Mouse (Mus musculus) C2C12 (cell line): ENCODE measurements around the gene Ttll5. TPM values are rescaled to one million over a fixed set of nuclear protein-coding genes. Genes with fewer than 3 reads are reported as not detected.

Experiments used
- H3K27me3 ChIP-seq: one replicate; pipeline ENCODE4 v1.6.1; 2011; ENCODE audit not compliant: control insufficient read depth, insufficient read depth, insufficient read length
- H3K36me3 ChIP-seq: one replicate; pipeline ENCODE4 v1.6.1; 2011; ENCODE audit not compliant: control insufficient read depth, insufficient read depth
- H3K4me3 ChIP-seq: one replicate; pipeline ENCODE4 v1.5.1; 2011; ENCODE audit warnings: mild to moderate bottlenecking, control low read depth; ENCODE audit not compliant: poor library complexity, insufficient read depth, severe bottlenecking
- H3K79me2 ChIP-seq: one replicate; pipeline ENCODE4 v1.6.1; 2011; ENCODE audit not compliant: control insufficient read depth, insufficient read depth
- H3K79me3 ChIP-seq: one replicate; pipeline ENCODE4 v1.6.1; 2011; ENCODE audit warnings: low read depth, control low read depth
- H3ac ChIP-seq: one replicate; pipeline ENCODE3; 2011; ENCODE audit warnings: low read depth; ENCODE audit not compliant: control insufficient read depth, insufficient read length
- CEBPB ChIP-seq: IDR thresholded peaks from one replicate; pipeline ENCODE4 v1.6.1; 2011; ENCODE audit warnings: low read depth, mild to moderate bottlenecking, control low read depth, moderate library complexity
- CTCF ChIP-seq: IDR thresholded peaks from one replicate; pipeline ENCODE4 v1.5.1; 2011; ENCODE audit not compliant: control insufficient read depth, insufficient read depth, insufficient read length
- FOSL1 ChIP-seq: IDR thresholded peaks from one replicate; pipeline ENCODE4 v1.8.0; 2011; ENCODE audit warnings: mild to moderate bottlenecking, low read length; ENCODE audit not compliant: poor library complexity, insufficient read depth, severe bottlenecking
- MAX ChIP-seq: IDR thresholded peaks from one replicate; pipeline ENCODE4 v1.6.1; 2011; ENCODE audit warnings: mild to moderate bottlenecking, control low read depth
- MYOD1 ChIP-seq: IDR thresholded peaks from one replicate; pipeline ENCODE4 v1.6.1; 2011; ENCODE audit warnings: low read depth; ENCODE audit not compliant: control insufficient read depth, insufficient read length
- MYOG ChIP-seq: IDR thresholded peaks from one replicate; pipeline ENCODE4 v1.6.1; 2011; ENCODE audit not compliant: control insufficient read depth, insufficient read length; ENCODE audit errors: extremely low read depth
- USF1 ChIP-seq: IDR thresholded peaks from one replicate; pipeline ENCODE4 v1.6.1; 2011; ENCODE audit warnings: low read depth, mild to moderate bottlenecking, control low read depth, moderate library complexity
- polyA plus RNA-seq: library from polyadenylated mRNA; unstranded; fragments of >200 nt; fragmentation: generic; extraction: Trizol; gene quantifications from one replicate; pipeline ENCODE4 v1.2.1, GENCODE M21; 2012; ENCODE audit warnings: missing spikeins

The Ttll5 gene
- polyA plus RNA-seq, 1 experiment = 20.1 TPM

DNA sequence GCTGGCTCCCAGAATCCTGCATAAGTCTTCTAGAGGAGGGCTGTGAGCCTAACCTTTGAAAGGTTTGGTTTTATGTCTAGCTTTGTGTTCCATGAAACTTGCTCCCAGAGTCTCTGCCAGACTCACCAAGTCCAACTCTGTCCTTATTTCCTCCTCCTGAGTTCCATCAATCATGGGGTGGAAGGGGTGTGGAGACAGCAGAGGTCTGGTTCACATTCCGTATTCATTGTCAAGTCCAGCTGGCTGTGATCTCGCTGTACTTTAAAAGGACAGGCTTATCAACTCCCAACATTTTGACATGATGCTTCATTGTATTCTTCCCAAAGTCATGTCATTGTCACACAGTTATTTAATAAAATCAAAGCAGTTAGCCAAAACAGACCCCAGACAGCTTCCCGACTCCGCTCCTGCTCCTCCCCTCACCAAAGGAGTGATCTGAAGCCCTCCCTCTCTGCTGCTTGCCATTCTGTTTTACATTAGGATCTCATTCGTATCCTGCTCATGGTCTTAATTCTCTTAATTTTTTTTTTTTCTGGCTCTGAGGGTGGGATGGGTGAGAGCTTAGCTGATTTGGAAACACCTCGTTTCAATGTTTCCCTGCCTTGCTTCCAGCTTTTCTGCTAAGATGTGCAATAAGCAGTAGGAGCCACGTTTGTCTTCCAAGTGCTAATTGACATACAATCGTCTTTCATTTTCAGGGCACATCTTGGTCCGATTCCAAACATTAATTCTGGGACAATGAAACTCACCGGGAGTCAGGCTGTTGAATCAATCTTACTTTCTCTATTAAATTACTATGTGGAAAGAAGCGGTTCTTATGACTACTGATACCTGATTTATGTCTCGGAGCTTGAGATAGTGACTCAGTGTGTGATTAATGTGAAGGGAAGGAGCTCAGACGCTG is 162.3 kb downstream of the Ttll5 start:
- Histone ChIP-seq H3K79me3 (peaks cover 3% of the 10 kb centered on the region), H3ac (no peak overlapping the region), H3K4me3 (no peak overlapping the region), H3K36me3 (no peaks in the 10 kb centered on the region), H3K79me2 (peaks cover 23% of the 10 kb centered on the region), H3K27me3 (no peaks in the 10 kb centered on the region)
- TF ChIP-seq FOSL1 (peak; percentile 14), MYOD1 (no peak)

DNA sequence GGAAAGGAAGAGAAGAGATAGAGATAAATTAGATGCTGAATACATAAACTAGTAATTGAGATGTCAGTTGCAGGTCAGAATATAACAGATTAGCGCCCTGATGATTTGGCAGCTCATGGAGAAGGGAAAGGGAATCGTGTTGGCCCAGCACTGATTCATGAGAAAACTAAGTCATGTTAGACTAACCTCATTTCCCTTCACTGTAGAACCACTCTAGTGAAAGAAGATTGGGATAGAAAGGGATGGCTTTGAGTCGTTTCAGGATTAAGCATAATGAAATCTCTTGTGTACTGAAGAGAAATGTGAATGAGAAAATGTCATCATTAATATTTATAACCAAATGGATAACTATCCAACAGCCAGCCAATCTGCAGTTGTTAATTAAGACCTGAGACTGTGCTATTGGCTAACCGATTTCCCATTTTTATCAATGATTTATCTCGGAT is 163.0 kb downstream of the Ttll5 start:
- Histone ChIP-seq H3K27me3 (no peaks in the 10 kb centered on the region), H3K36me3 (no peaks in the 10 kb centered on the region), H3K79me2 (peaks cover 23% of the 10 kb centered on the region), H3K4me3 (no peak overlapping the region), H3K79me3 (peaks cover 3% of the 10 kb centered on the region), H3ac (no peak overlapping the region)
- no peak for TF ChIP-seq MYOD1
- TF ChIP-seq MAX = no peak
- no peak for TF ChIP-seq FOSL1
- TF ChIP-seq USF1 = no peak
- no peak for TF ChIP-seq CTCF
- TF ChIP-seq CEBPB = no peak
- TF ChIP-seq MYOG = no peak

DNA sequence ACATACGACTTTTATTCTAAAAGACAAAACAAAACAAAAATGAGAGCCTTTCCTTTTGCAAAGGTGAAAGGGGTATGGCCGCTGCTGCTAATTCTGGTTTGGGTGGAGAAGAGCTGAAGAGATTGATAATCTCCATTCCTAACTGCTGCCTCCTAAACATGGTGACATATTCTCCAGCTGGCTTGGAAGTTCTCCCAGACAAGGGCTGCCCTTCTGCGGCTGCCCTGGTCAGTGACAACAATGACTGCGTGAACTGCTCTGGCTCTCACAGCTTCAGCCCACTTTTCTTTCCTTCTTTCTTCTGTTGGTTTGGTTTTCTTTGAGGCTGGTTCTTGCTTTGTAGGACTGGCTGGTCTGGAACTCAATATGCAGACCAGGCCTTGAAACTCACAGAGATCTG is 163.7 kb downstream of the Ttll5 start:
- Histone ChIP-seq H3K79me2 (peaks cover 23% of the 10 kb centered on the region), H3ac (no peak overlapping the region), H3K79me3 (peaks cover 3% of the 10 kb centered on the region), H3K4me3 (no peak overlapping the region), H3K36me3 (no peaks in the 10 kb centered on the region), H3K27me3 (no peaks in the 10 kb centered on the region)
- TF ChIP-seq FOSL1 = no peak
- no peak for TF ChIP-seq USF1
- TF ChIP-seq CTCF = no peak
- no peak for TF ChIP-seq MAX
- TF ChIP-seq CEBPB = no peak
- TF ChIP-seq MYOG = no peak
- no peak for TF ChIP-seq MYOD1

DNA sequence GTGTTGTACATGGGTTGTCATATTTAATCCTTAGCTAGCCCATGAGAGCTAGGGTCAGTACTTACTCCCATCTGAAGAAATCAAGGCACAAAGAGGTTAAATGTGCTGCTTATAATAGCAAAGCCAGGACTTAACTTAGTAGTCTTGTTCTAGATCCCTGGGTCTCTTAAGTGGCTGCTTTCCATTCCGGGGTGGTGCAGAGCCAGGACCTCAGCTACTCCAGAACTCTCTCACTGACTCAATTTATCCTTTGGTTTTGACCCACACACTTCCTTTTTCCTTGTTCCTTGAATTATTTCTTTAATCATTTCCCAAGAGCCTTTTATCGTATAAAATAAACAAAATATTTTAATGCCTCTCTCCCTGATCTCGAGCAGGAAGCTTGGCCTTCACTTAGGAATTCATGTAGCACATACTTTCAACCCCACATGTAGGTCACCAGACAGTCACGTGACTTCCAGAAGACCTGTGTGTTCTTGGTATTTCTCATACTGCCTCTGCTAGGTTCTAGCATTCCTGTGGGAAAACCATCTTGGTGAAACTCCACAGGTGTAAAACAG is 164.4 kb downstream of the Ttll5 start:
- H3ac ChIP-seq = no peak overlapping the region
- H3K79me2 ChIP-seq = peaks cover 23% of the 10 kb centered on the region
- peaks cover 4% of the 10 kb centered on the region for H3K79me3 ChIP-seq
- no peaks in the 10 kb centered on the region for H3K36me3 ChIP-seq
- TF ChIP-seq MYOG = no peak
- H3K27me3 ChIP-seq = no peaks in the 10 kb centered on the region
- H3K4me3 ChIP-seq = no peak overlapping the region

DNA sequence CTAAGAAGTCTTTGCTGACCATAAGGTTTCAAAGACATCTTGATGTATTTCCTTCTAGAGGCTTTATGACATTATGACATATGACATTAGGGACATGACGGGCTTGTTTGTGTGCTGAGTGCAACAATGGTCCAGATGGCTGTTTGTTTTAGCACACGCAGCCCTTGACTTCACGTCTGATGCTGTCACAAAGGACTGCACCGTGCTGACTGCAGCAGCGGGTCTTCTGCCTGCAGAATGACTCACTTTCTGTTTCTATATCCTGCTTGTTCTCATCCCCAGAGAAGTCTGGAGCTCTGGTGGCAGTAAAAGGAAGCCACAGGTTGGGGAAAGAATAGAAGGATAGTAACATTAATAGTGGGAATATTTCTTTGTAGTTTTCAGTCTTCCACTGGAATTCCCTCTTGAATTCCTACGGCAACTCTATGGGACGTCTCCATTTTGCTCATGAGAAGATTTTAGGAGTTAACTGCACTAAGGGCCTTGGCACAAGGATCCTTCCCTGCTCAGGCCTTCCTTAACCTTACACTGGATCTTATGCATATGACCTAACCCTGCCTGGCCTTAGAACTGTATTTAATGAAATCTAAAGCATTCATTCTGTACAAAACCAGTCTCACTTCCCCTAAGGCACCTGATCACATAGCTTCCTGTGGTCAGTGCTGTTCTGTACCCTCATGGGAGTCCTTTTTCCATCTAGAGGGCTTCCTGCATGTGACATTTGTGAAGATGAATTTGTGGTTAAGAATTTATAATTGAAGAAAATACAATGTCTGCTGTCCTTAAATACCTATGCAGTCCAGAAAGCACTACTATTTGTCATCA is 167.8 kb downstream of the Ttll5 start:
- Histone ChIP-seq H3ac (no peak overlapping the region), H3K36me3 (peaks cover 15% of the 10 kb centered on the region), H3K79me2 (peaks cover 10% of the 10 kb centered on the region), H3K27me3 (no peaks in the 10 kb centered on the region), H3K79me3 (peaks cover 1% of the 10 kb centered on the region), H3K4me3 (no peak overlapping the region)
- no peak for TF ChIP-seq MYOD1
- TF ChIP-seq FOSL1 = no peak
- no peak for TF ChIP-seq MYOG
- no peak for TF ChIP-seq MAX
- TF ChIP-seq CTCF = no peak

DNA sequence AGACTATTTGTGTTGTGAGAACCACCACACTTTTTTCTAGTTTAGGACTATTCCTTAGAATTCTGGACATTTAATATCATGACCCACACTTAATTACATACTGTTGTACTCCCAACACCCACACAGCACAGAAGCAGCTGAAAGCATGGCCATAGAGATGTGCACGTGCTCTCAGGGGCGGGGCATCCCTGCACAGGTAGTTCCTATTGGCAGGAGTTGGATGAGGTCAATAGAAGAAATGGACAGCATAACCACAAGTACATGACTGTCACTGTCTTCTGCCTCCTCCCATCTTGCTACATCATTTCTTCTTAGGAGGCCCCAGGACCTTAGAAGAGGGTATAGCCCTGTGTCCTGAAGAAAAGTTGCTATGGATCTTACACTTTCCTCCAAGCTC is 168.4 kb downstream of the Ttll5 start:
- H3K79me3 ChIP-seq = peaks cover 1% of the 10 kb centered on the region
- TF ChIP-seq MYOG = no peak
- TF ChIP-seq USF1 = no peak
- no peak for TF ChIP-seq FOSL1
- no peak for TF ChIP-seq MYOD1
- TF ChIP-seq MAX = no peak
- no peak for TF ChIP-seq CEBPB
- TF ChIP-seq CTCF = no peak
- H3K27me3 ChIP-seq = no peaks in the 10 kb centered on the region
- H3K79me2 ChIP-seq = peaks cover 9% of the 10 kb centered on the region
- H3ac ChIP-seq = no peak overlapping the region
- peaks cover 19% of the 10 kb centered on the region for H3K36me3 ChIP-seq
- H3K4me3 ChIP-seq = no peak overlapping the region
